Mouse (Mus musculus) neural tube, embryonic 15.5 days (tissue): ENCODE results near the gene Grin2a. TPM values are rescaled to one million over a fixed set of nuclear protein-coding genes. Genes with fewer than 3 reads are reported as not detected.

Experiments
- ATAC-seq: fragments of 200-750 bp; cut with Nextera tagmentation; 2 replicates; pipeline ENCODE4 v1.8.0; 2017; ENCODE audit warnings: mild to moderate bottlenecking, moderate TSS enrichment, moderate library complexity; ENCODE audit not compliant: low FRiP score
- H3K27ac ChIP-seq: fragments of 300-500 bp; sonication (generic); replicated peaks from 2 replicates; pipeline ENCODE4 v1.5.1; 2015; ENCODE audit warnings: mild to moderate bottlenecking, inconsistent platforms
- H3K27me3 ChIP-seq: fragments of 300-500 bp; sonication (generic); replicated peaks from 2 replicates; pipeline ENCODE4 v1.6.1; 2015; ENCODE audit warnings: inconsistent platforms
- H3K36me3 ChIP-seq: fragments of 300-500 bp; sonication (generic); 2 replicates; pipeline ENCODE4 v1.6.1; 2015; ENCODE audit warnings: inconsistent platforms
- H3K4me1 ChIP-seq: fragments of 300-500 bp; sonication (generic); 2 replicates; pipeline ENCODE4 v1.6.1; 2015; ENCODE audit warnings: inconsistent platforms
- H3K4me2 ChIP-seq: fragments of 300-500 bp; sonication (generic); 2 replicates; pipeline ENCODE4 v1.6.1; 2015; ENCODE audit warnings: inconsistent platforms, mild to moderate bottlenecking, moderate library complexity
- H3K4me3 ChIP-seq: fragments of 300-500 bp; sonication (generic); replicated peaks from 2 replicates; pipeline ENCODE4 v1.5.1; 2015; ENCODE audit warnings: mild to moderate bottlenecking, inconsistent platforms
- H3K9ac ChIP-seq: fragments of 300-500 bp; sonication (generic); replicated peaks from 2 replicates; pipeline ENCODE4 v1.6.1; 2015; ENCODE audit warnings: mild to moderate bottlenecking, inconsistent platforms
- H3K9me3 ChIP-seq: fragments of 300-500 bp; sonication (generic); replicated peaks from 2 replicates; pipeline ENCODE4 v1.6.1; 2016; ENCODE audit warnings: inconsistent platforms
- WGBS: fragments of 180-500 bp; shearing (Covaris S2); methylation state at CpG from one replicate; pipeline ENCODE4 v1.1.7; 2015; ENCODE audit warnings: mixed read lengths; 5-methylcytosine and 5-hydroxymethylcytosine counted together
- polyA plus RNA-seq: library from polyadenylated mRNA; unstranded; fragments of >200 nt; fragmentation: Nextera tagmentation; extraction: Ambion mirVana; gene quantifications from 2 replicates; pipeline ENCODE4 v1.2.1, GENCODE M21; 2015

The Grin2a gene
- polyA plus RNA-seq, 1 experiment from 2014 or later = 15.6 TPM

- no peak for ATAC-seq
- no peak overlapping the region for H3K27ac ChIP-seq
Measured at GRCm38 (mm10) chr16:9901433-9901832, 93.9 kb downstream of the Grin2a start.

GRCm38 (mm10) chr16:9900996-9901395 is 94.4 kb downstream of the Grin2a start:
- 58% methylated on average over 3 of the region's 3 CpGs for WGBS
- Histone ChIP-seq H3K36me3 (no peaks in the 10 kb centered on the region), H3K4me3 (no peak overlapping the region), H3K9ac (no peak overlapping the region), H3K27ac (no peak overlapping the region), H3K27me3 (no peaks in the 10 kb centered on the region), H3K4me2 (no peak overlapping the region), H3K9me3 (no peaks in the 10 kb centered on the region), H3K4me1 (no peaks in the 10 kb centered on the region)
- ATAC-seq = no peak

More at GRCm38 (mm10) chr16:9901433-9901832, 93.9 kb downstream of the Grin2a start:
- no peak overlapping the region for H3K4me3 ChIP-seq
- no peaks in the 10 kb centered on the region for H3K4me1 ChIP-seq
- no peak overlapping the region for H3K4me2 ChIP-seq
- H3K27me3 ChIP-seq = no peaks in the 10 kb centered on the region
- no peaks in the 10 kb centered on the region for H3K36me3 ChIP-seq
- H3K9ac ChIP-seq = no peak overlapping the region
- no peaks in the 10 kb centered on the region for H3K9me3 ChIP-seq
- 53% methylated on average over 1 of the region's 1 CpGs for WGBS

- Histone ChIP-seq H3K9me3 (no peaks in the 10 kb centered on the region), H3K27ac (no peak overlapping the region), H3K4me3 (no peak overlapping the region), H3K4me1 (no peaks in the 10 kb centered on the region), H3K9ac (no peak overlapping the region), H3K36me3 (no peaks in the 10 kb centered on the region), H3K4me2 (no peak overlapping the region), H3K27me3 (no peaks in the 10 kb centered on the region)
- WGBS = 93% methylated on average over 1 of the region's 1 CpGs
- no peak for ATAC-seq
Measured at GRCm38 (mm10) chr16:9900196-9900595, 95.2 kb downstream of the Grin2a start.

GRCm38 (mm10) chr16:9899176-9899575 is 96.2 kb downstream of the Grin2a start:
- no peak overlapping the region for H3K4me3 ChIP-seq
- H3K27me3 ChIP-seq = no peaks in the 10 kb centered on the region
- ATAC-seq = no peak
- no peak overlapping the region for H3K27ac ChIP-seq
- no peaks in the 10 kb centered on the region for H3K4me1 ChIP-seq
- WGBS = 91% methylated on average over 2 of the region's 2 CpGs
- H3K9ac ChIP-seq = no peak overlapping the region
- no peaks in the 10 kb centered on the region for H3K36me3 ChIP-seq
- no peak overlapping the region for H3K4me2 ChIP-seq
- no peaks in the 10 kb centered on the region for H3K9me3 ChIP-seq

- Histone ChIP-seq H3K27me3 (no peaks in the 10 kb centered on the region), H3K9ac (no peak overlapping the region), H3K36me3 (no peaks in the 10 kb centered on the region), H3K27ac (no peak overlapping the region), H3K4me1 (no peaks in the 10 kb centered on the region), H3K4me3 (no peak overlapping the region), H3K4me2 (no peak overlapping the region), H3K9me3 (no peaks in the 10 kb centered on the region)
- 81% methylated on average over 7 of the region's 7 CpGs for WGBS
- no peak for ATAC-seq
Measured at GRCm38 (mm10) chr16:9895581-9895980, 99.8 kb downstream of the Grin2a start.

GRCm38 (mm10) chr16:9886155-9886554 is 109.2 kb downstream of the Grin2a start:
- no peak overlapping the region for H3K4me3 ChIP-seq
- no peak overlapping the region for H3K27ac ChIP-seq
- WGBS = 65% methylated on average over 4 of the region's 4 CpGs
- no peaks in the 10 kb centered on the region for H3K27me3 ChIP-seq
- ATAC-seq = no peak
- H3K9ac ChIP-seq = no peak overlapping the region
- no peaks in the 10 kb centered on the region for H3K4me1 ChIP-seq
- no peaks in the 10 kb centered on the region for H3K9me3 ChIP-seq
- no peak overlapping the region for H3K4me2 ChIP-seq
- H3K36me3 ChIP-seq = no peaks in the 10 kb centered on the region

- no peak overlapping the region for H3K4me3 ChIP-seq
- no peak overlapping the region for H3K4me2 ChIP-seq
- H3K4me1 ChIP-seq = no peaks in the 10 kb centered on the region
- H3K9me3 ChIP-seq = no peaks in the 10 kb centered on the region
- H3K27ac ChIP-seq = no peak overlapping the region
- H3K36me3 ChIP-seq = no peaks in the 10 kb centered on the region
- H3K9ac ChIP-seq = no peak overlapping the region
- 100% methylated on average over 2 of the region's 2 CpGs for WGBS
- no peak for ATAC-seq
- H3K27me3 ChIP-seq = no peaks in the 10 kb centered on the region
Measured at GRCm38 (mm10) chr16:9884141-9884540, 111.2 kb downstream of the Grin2a start.

- no peak overlapping the region for H3K4me2 ChIP-seq
- H3K27ac ChIP-seq = no peak overlapping the region
- WGBS = 86% methylated on average over 4 of the region's 4 CpGs
- ATAC-seq = no peak
- H3K9ac ChIP-seq = no peak overlapping the region
- no peaks in the 10 kb centered on the region for H3K9me3 ChIP-seq
- no peaks in the 10 kb centered on the region for H3K27me3 ChIP-seq
- H3K4me1 ChIP-seq = no peaks in the 10 kb centered on the region
- no peaks in the 10 kb centered on the region for H3K36me3 ChIP-seq
- no peak overlapping the region for H3K4me3 ChIP-seq
Measured at GRCm38 (mm10) chr16:9882420-9882819, 112.9 kb downstream of the Grin2a start.

GRCm38 (mm10) chr16:9873001-9873400 is 122.4 kb downstream of the Grin2a start:
- Histone ChIP-seq H3K9ac (no peak overlapping the region), H3K27ac (no peak overlapping the region), H3K36me3 (no peaks in the 10 kb centered on the region), H3K9me3 (no peaks in the 10 kb centered on the region), H3K4me3 (no peak overlapping the region), H3K27me3 (no peaks in the 10 kb centered on the region), H3K4me2 (no peak overlapping the region), H3K4me1 (no peaks in the 10 kb centered on the region)
- WGBS = 70% methylated on average over 4 of the region's 4 CpGs
- no peak for ATAC-seq

- Histone ChIP-seq H3K4me2 (no peak overlapping the region), H3K9me3 (no peaks in the 10 kb centered on the region), H3K4me3 (no peak overlapping the region), H3K4me1 (no peaks in the 10 kb centered on the region), H3K27me3 (no peaks in the 10 kb centered on the region), H3K9ac (no peak overlapping the region), H3K27ac (no peak overlapping the region), H3K36me3 (no peaks in the 10 kb centered on the region)
- WGBS = 79% methylated on average over 3 of the region's 3 CpGs
- no peak for ATAC-seq
Measured at GRCm38 (mm10) chr16:9865710-9866109, 129.7 kb downstream of the Grin2a start.

GRCm38 (mm10) chr16:9865039-9865438 is 130.3 kb downstream of the Grin2a start:
- no peak overlapping the region for H3K4me2 ChIP-seq
- no peaks in the 10 kb centered on the region for H3K36me3 ChIP-seq
- H3K9ac ChIP-seq = no peak overlapping the region
- H3K27ac ChIP-seq = no peak overlapping the region
- H3K9me3 ChIP-seq = no peaks in the 10 kb centered on the region
- no peaks in the 10 kb centered on the region for H3K27me3 ChIP-seq
- H3K4me1 ChIP-seq = no peaks in the 10 kb centered on the region
- H3K4me3 ChIP-seq = no peak overlapping the region
- WGBS = 79% methylated on average over 4 of the region's 4 CpGs
- no peak for ATAC-seq

GRCm38 (mm10) chr16:9857758-9858157 is 137.6 kb downstream of the Grin2a start:
- H3K36me3 ChIP-seq = no peaks in the 10 kb centered on the region
- no peak overlapping the region for H3K9ac ChIP-seq
- no peaks in the 10 kb centered on the region for H3K9me3 ChIP-seq
- 88% methylated on average over 2 of the region's 2 CpGs for WGBS
- H3K27ac ChIP-seq = no peak overlapping the region
- H3K4me2 ChIP-seq = no peak overlapping the region
- no peaks in the 10 kb centered on the region for H3K4me1 ChIP-seq
- no peaks in the 10 kb centered on the region for H3K27me3 ChIP-seq
- no peak overlapping the region for H3K4me3 ChIP-seq
- ATAC-seq = no peak
